Mouse (Mus musculus): ENCODE data around the gene Spata20. TPM values are rescaled to one million over a fixed set of nuclear protein-coding genes. Genes with fewer than 3 reads are reported as not detected.

Gene Spata20
- polyA plus RNA-seq, 1 experiment from 2014 or later, result 0.38 TPM

GRCm38 (mm10) chr11:94498093-94498996, 12.4 kb upstream of the Spata20 start:
- Histone ChIP-seq H3K36me3 (no peaks in the 10 kb centered on the region), H3K9me3 (no peaks in the 10 kb centered on the region), H3K4me2 (replicated peaks) (peak overlapping the region; percentile 45), H3K27ac (replicated peaks) (no peak overlapping the region), H3K27me3 (peaks cover 11% of the 10 kb centered on the region; the same call in 1 of the 2 replicates), H3K9ac (replicated peaks) (peak overlapping the region; percentile 27; the same call in 1 of the 2 replicates), H3K4me1 (peaks cover 23% of the 10 kb centered on the region), H3K4me3 (0 out of 2 replicates have a peak overlapping the region, but pooled peaks have one; percentile 2)
- WGBS, result 13% methylated on average over 19 of the region's 19 CpGs
- peak; percentile 39; the same call in 1 of the 2 replicates for ATAC-seq (replicated peaks)

- Histone ChIP-seq H3K4me3 (no peak overlapping the region), H3K27ac (replicated peaks) (no peak overlapping the region), H3K9ac (replicated peaks) (no peak overlapping the region), H3K9me3 (no peaks in the 10 kb centered on the region), H3K4me1 (peaks cover 30% of the 10 kb centered on the region), H3K27me3 (peaks cover 8% of the 10 kb centered on the region; the same call in 1 of the 2 replicates), H3K36me3 (no peaks in the 10 kb centered on the region), H3K4me2 (replicated peaks) (no peak overlapping the region)
- ATAC-seq (replicated peaks), result no peak
- WGBS, result 82% methylated on average over 3 of the region's 3 CpGs
These were observed 9.4 kb upstream of the Spata20 start for GRCm38 (mm10) chr11:94495415-94495814.

GRCm38 (mm10) chr11:94491749-94492099, 5.7 kb upstream of the Spata20 start:
- H3K27ac ChIP-seq (replicated peaks), result no peak overlapping the region
- peak overlapping the region; percentile 66 for H3K4me3 ChIP-seq
- no peaks in the 10 kb centered on the region for H3K36me3 ChIP-seq
- H3K9ac ChIP-seq (replicated peaks), result peak overlapping the region; percentile 81; the same call in 1 of the 2 replicates
- no peaks in the 10 kb centered on the region for H3K9me3 ChIP-seq
- peak; percentile 1; the same call in 1 of the 2 replicates for ATAC-seq (replicated peaks)
- H3K4me1 ChIP-seq, result peaks cover 7% of the 10 kb centered on the region
- H3K4me2 ChIP-seq (replicated peaks), result peak overlapping the region; percentile 84
- 69% methylated on average over 7 of the region's 7 CpGs for WGBS
- H3K27me3 ChIP-seq, result no peaks in the 10 kb centered on the region

GRCm38 (mm10) chr11:94491035-94491748, 5.2 kb upstream of the Spata20 start:
- Histone ChIP-seq H3K4me3 (peak overlapping the region; percentile 66), H3K27ac (replicated peaks) (peak overlapping the region; percentile 55), H3K4me2 (replicated peaks) (peak overlapping the region; percentile 84), H3K36me3 (no peaks in the 10 kb centered on the region), H3K27me3 (no peaks in the 10 kb centered on the region), H3K9ac (replicated peaks) (peak overlapping the region; percentile 81), H3K4me1 (peaks cover 8% of the 10 kb centered on the region), H3K9me3 (no peaks in the 10 kb centered on the region)
- ATAC-seq (replicated peaks), result peak; percentile 76
- WGBS, result 4% methylated on average over 55 of the region's 55 CpGs

- no peaks in the 10 kb centered on the region for H3K27me3 ChIP-seq
These were observed 3.8 kb upstream of the Spata20 start for GRCm38 (mm10) chr11:94489745-94490144.

GRCm38 (mm10) chr11:94488767-94489533, 3.0 kb upstream of the Spata20 start:
- Histone ChIP-seq H3K27me3 (no peaks in the 10 kb centered on the region), H3K27ac (replicated peaks) (no peak overlapping the region), H3K36me3 (no peaks in the 10 kb centered on the region), H3K4me3 (no peak overlapping the region), H3K9me3 (no peaks in the 10 kb centered on the region), H3K9ac (replicated peaks) (no peak overlapping the region), H3K4me1 (peaks cover 14% of the 10 kb centered on the region), H3K4me2 (replicated peaks) (no peak overlapping the region)
- WGBS, result 88% methylated on average over 11 of the region's 11 CpGs
- ATAC-seq (replicated peaks), result no peak

More at GRCm38 (mm10) chr11:94489745-94490144, 3.8 kb upstream of the Spata20 start:
- peaks cover 14% of the 10 kb centered on the region for H3K4me1 ChIP-seq
- WGBS, result 30% methylated on average over 4 of the region's 4 CpGs
- no peak overlapping the region for H3K27ac ChIP-seq (replicated peaks)
- H3K36me3 ChIP-seq, result no peaks in the 10 kb centered on the region
- no peak overlapping the region for H3K9ac ChIP-seq (replicated peaks)
- no peak overlapping the region for H3K4me3 ChIP-seq
- no peak overlapping the region for H3K4me2 ChIP-seq (replicated peaks)
- no peak for ATAC-seq (replicated peaks)
- H3K9me3 ChIP-seq, result no peaks in the 10 kb centered on the region

GRCm38 (mm10) chr11:94485223-94485622, 756 bp downstream of the Spata20 start:
- H3K4me3 ChIP-seq, result no peak overlapping the region

GRCm38 (mm10) chr11:94484636-94485035, 1.3 kb downstream of the Spata20 start:
- Histone ChIP-seq H3K27me3 (no peaks in the 10 kb centered on the region), H3K4me3 (no peak overlapping the region), H3K4me1 (peaks cover 7% of the 10 kb centered on the region), H3K9me3 (no peaks in the 10 kb centered on the region), H3K27ac (replicated peaks) (no peak overlapping the region), H3K4me2 (replicated peaks) (no peak overlapping the region), H3K36me3 (no peaks in the 10 kb centered on the region), H3K9ac (replicated peaks) (no peak overlapping the region)
- 88% methylated on average over 9 of the region's 9 CpGs for WGBS
- ATAC-seq (replicated peaks), result no peak

More at GRCm38 (mm10) chr11:94485223-94485622, 756 bp downstream of the Spata20 start:
- no peak overlapping the region for H3K27ac ChIP-seq (replicated peaks)
- 87% methylated on average over 5 of the region's 5 CpGs for WGBS
- H3K36me3 ChIP-seq, result no peaks in the 10 kb centered on the region
- no peaks in the 10 kb centered on the region for H3K9me3 ChIP-seq
- no peak overlapping the region for H3K9ac ChIP-seq (replicated peaks)
- no peak overlapping the region for H3K4me2 ChIP-seq (replicated peaks)
- no peak for ATAC-seq (replicated peaks)
- no peaks in the 10 kb centered on the region for H3K27me3 ChIP-seq
- H3K4me1 ChIP-seq, result peaks cover 7% of the 10 kb centered on the region

GRCm38 (mm10) chr11:94483921-94484320, 2.1 kb downstream of the Spata20 start:
- WGBS, result 81% methylated on average over 14 of the region's 14 CpGs
- no peaks in the 10 kb centered on the region for H3K36me3 ChIP-seq
- ATAC-seq (replicated peaks), result no peak
- no peak overlapping the region for H3K4me2 ChIP-seq (replicated peaks)
- H3K9ac ChIP-seq (replicated peaks), result no peak overlapping the region
- H3K4me3 ChIP-seq, result no peak overlapping the region
- H3K4me1 ChIP-seq, result peaks cover 7% of the 10 kb centered on the region
- no peak overlapping the region for H3K27ac ChIP-seq (replicated peaks)
- H3K9me3 ChIP-seq, result no peaks in the 10 kb centered on the region
- no peaks in the 10 kb centered on the region for H3K27me3 ChIP-seq

- H3K9me3 ChIP-seq, result no peaks in the 10 kb centered on the region
- H3K4me3 ChIP-seq, result no peak overlapping the region
- peaks cover 7% of the 10 kb centered on the region for H3K4me1 ChIP-seq
- no peak overlapping the region for H3K9ac ChIP-seq (replicated peaks)
- ATAC-seq (replicated peaks), result no peak
- no peaks in the 10 kb centered on the region for H3K27me3 ChIP-seq
- H3K4me2 ChIP-seq (replicated peaks), result no peak overlapping the region
- WGBS, result 76% methylated on average over 11 of the region's 11 CpGs
- no peak overlapping the region for H3K27ac ChIP-seq (replicated peaks)
- no peaks in the 10 kb centered on the region for H3K36me3 ChIP-seq
These were observed 2.5 kb downstream of the Spata20 start for GRCm38 (mm10) chr11:94483436-94483835.

GRCm38 (mm10) chr11:94482738-94483137, 3.2 kb downstream of the Spata20 start:
- Histone ChIP-seq H3K4me3 (no peak overlapping the region), H3K36me3 (no peaks in the 10 kb centered on the region), H3K4me2 (replicated peaks) (no peak overlapping the region), H3K9ac (replicated peaks) (no peak overlapping the region), H3K27ac (replicated peaks) (no peak overlapping the region), H3K27me3 (no peaks in the 10 kb centered on the region), H3K4me1 (peaks cover 7% of the 10 kb centered on the region), H3K9me3 (no peaks in the 10 kb centered on the region)
- no peak for ATAC-seq (replicated peaks)
- WGBS, result 90% methylated on average over 11 of the region's 11 CpGs
